Mouse (Mus musculus): ENCODE measurements around the gene Cipc. TPM values are rescaled to one million over a fixed set of nuclear protein-coding genes. Genes with fewer than 3 reads are reported as not detected.

Gene Cipc
- polyA plus RNA-seq, 1 experiment from 2014 or later = 33.5 TPM

- Histone ChIP-seq H3K27ac (replicated peaks; ENCODE audit: low read depth, low read length) (no peak overlapping the region), H3K4me1 (ENCODE audit: control insufficient read depth, insufficient read depth, low read length) (peaks cover 2% of the 10 kb centered on the region), H3K4me2 (ENCODE audit: low read depth, low read length) (no peak overlapping the region), H3K9ac (replicated peaks; ENCODE audit: low read length) (no peak overlapping the region; the same call in 1 of the 2 replicates), H3K27me3 (ENCODE audit: control insufficient read depth, insufficient read depth, low read length) (no peaks in the 10 kb centered on the region), H3K4me3 (ENCODE audit: low read depth, low read length) (no peak overlapping the region), H3K36me3 (replicated peaks; ENCODE audit: control insufficient read depth, insufficient read depth, low read depth, low read length) (no peaks in the 10 kb centered on the region), H3K9me3 (replicated peaks; ENCODE audit: control insufficient read depth, low read length) (no peaks in the 10 kb centered on the region)
- 3% methylated on average over 15 of the region's 15 CpGs for WGBS
- DNase-seq (ENCODE audit: low spot score) (peak; percentile 93), ATAC-seq (replicated peaks; ENCODE audit: insufficient number of reproducible peaks, low FRiP score, low TSS enrichment, low read depth) (peak; percentile 54)
These were observed 40.4 kb upstream of the Cipc start for GRCm38 (mm10) chr12:86906395-86906794.

GRCm38 (mm10) chr12:86911482-86911931 is 35.3 kb upstream of the Cipc start:
- Histone ChIP-seq H3K27me3 (ENCODE audit: control insufficient read depth, insufficient read depth, low read length) (no peaks in the 10 kb centered on the region), H3K9ac (replicated peaks; ENCODE audit: low read length) (no peak overlapping the region), H3K9me3 (replicated peaks; ENCODE audit: control insufficient read depth, low read length) (no peaks in the 10 kb centered on the region), H3K4me3 (ENCODE audit: low read depth, low read length) (no peak overlapping the region), H3K4me2 (ENCODE audit: low read depth, low read length) (no peak overlapping the region), H3K27ac (replicated peaks; ENCODE audit: low read depth, low read length) (no peak overlapping the region), H3K36me3 (replicated peaks; ENCODE audit: control insufficient read depth, insufficient read depth, low read depth, low read length) (no peaks in the 10 kb centered on the region), H3K4me1 (ENCODE audit: control insufficient read depth, insufficient read depth, low read length) (peaks cover 7% of the 10 kb centered on the region; the same call in 1 of the 2 replicates)
- ATAC-seq (replicated peaks; ENCODE audit: insufficient number of reproducible peaks, low FRiP score, low TSS enrichment, low read depth) = no peak
- WGBS = 37% methylated on average over 10 of the region's 10 CpGs
- peak; percentile 39 for DNase-seq (ENCODE audit: low spot score)

- Histone ChIP-seq H3K36me3 (replicated peaks; ENCODE audit: control insufficient read depth, insufficient read depth, low read depth, low read length) (no peaks in the 10 kb centered on the region), H3K4me1 (ENCODE audit: control insufficient read depth, insufficient read depth, low read length) (peaks cover 7% of the 10 kb centered on the region; the same call in 1 of the 2 replicates), H3K9me3 (replicated peaks; ENCODE audit: control insufficient read depth, low read length) (no peaks in the 10 kb centered on the region), H3K27me3 (ENCODE audit: control insufficient read depth, insufficient read depth, low read length) (no peaks in the 10 kb centered on the region), H3K4me3 (ENCODE audit: low read depth, low read length) (no peak overlapping the region), H3K9ac (replicated peaks; ENCODE audit: low read length) (no peak overlapping the region), H3K27ac (replicated peaks; ENCODE audit: low read depth, low read length) (no peak overlapping the region), H3K4me2 (ENCODE audit: low read depth, low read length) (0 out of 2 replicates have a peak overlapping the region, but pooled peaks have one; percentile 10)
- ATAC-seq (replicated peaks; ENCODE audit: insufficient number of reproducible peaks, low FRiP score, low TSS enrichment, low read depth) (no peak), DNase-seq (ENCODE audit: low spot score) (peak; percentile 26)
- WGBS = 7% methylated on average over 22 of the region's 22 CpGs
These were observed 34.3 kb upstream of the Cipc start for GRCm38 (mm10) chr12:86912335-86913093.

- H3K4me2 ChIP-seq (ENCODE audit: low read depth, low read length) = no peak overlapping the region
- H3K4me1 ChIP-seq (ENCODE audit: control insufficient read depth, insufficient read depth, low read length) = peaks cover 11% of the 10 kb centered on the region
- no peaks in the 10 kb centered on the region for H3K36me3 ChIP-seq (replicated peaks; ENCODE audit: control insufficient read depth, insufficient read depth, low read depth, low read length)
- H3K9ac ChIP-seq (replicated peaks; ENCODE audit: low read length) = no peak overlapping the region
- WGBS = 53% methylated on average over 2 of the region's 2 CpGs
- H3K27me3 ChIP-seq (ENCODE audit: control insufficient read depth, insufficient read depth, low read length) = no peaks in the 10 kb centered on the region
- DNase-seq (ENCODE audit: low spot score) = no peak
- H3K9me3 ChIP-seq (replicated peaks; ENCODE audit: control insufficient read depth, low read length) = no peaks in the 10 kb centered on the region
- H3K27ac ChIP-seq (replicated peaks; ENCODE audit: low read depth, low read length) = no peak overlapping the region
- ATAC-seq (replicated peaks; ENCODE audit: insufficient number of reproducible peaks, low FRiP score, low TSS enrichment, low read depth) = no peak
- H3K4me3 ChIP-seq (ENCODE audit: low read depth, low read length) = no peak overlapping the region
These were observed 32.5 kb upstream of the Cipc start for GRCm38 (mm10) chr12:86914351-86914750.

- 56% methylated on average over 6 of the region's 6 CpGs for WGBS
- ATAC-seq (replicated peaks; ENCODE audit: insufficient number of reproducible peaks, low FRiP score, low TSS enrichment, low read depth) (no peak), DNase-seq (ENCODE audit: low spot score) (no peak)
- peaks cover 11% of the 10 kb centered on the region for H3K4me1 ChIP-seq (ENCODE audit: control insufficient read depth, insufficient read depth, low read length)
- no peak overlapping the region for H3K27ac ChIP-seq (replicated peaks; ENCODE audit: low read depth, low read length)
- H3K4me2 ChIP-seq (ENCODE audit: low read depth, low read length) = no peak overlapping the region
- H3K9me3 ChIP-seq (replicated peaks; ENCODE audit: control insufficient read depth, low read length) = no peaks in the 10 kb centered on the region
- H3K36me3 ChIP-seq (replicated peaks; ENCODE audit: control insufficient read depth, insufficient read depth, low read depth, low read length) = no peaks in the 10 kb centered on the region
- no peaks in the 10 kb centered on the region for H3K27me3 ChIP-seq (ENCODE audit: control insufficient read depth, insufficient read depth, low read length)
- H3K9ac ChIP-seq (replicated peaks; ENCODE audit: low read length) = no peak overlapping the region
- H3K4me3 ChIP-seq (ENCODE audit: low read depth, low read length) = no peak overlapping the region
These were observed 32.1 kb upstream of the Cipc start for GRCm38 (mm10) chr12:86914756-86915155.

- Histone ChIP-seq H3K4me3 (ENCODE audit: low read depth, low read length) (no peak overlapping the region), H3K27me3 (ENCODE audit: control insufficient read depth, insufficient read depth, low read length) (no peaks in the 10 kb centered on the region), H3K9ac (replicated peaks; ENCODE audit: low read length) (no peak overlapping the region), H3K4me2 (ENCODE audit: low read depth, low read length) (no peak overlapping the region), H3K36me3 (replicated peaks; ENCODE audit: control insufficient read depth, insufficient read depth, low read depth, low read length) (no peaks in the 10 kb centered on the region), H3K27ac (replicated peaks; ENCODE audit: low read depth, low read length) (no peak overlapping the region), H3K4me1 (ENCODE audit: control insufficient read depth, insufficient read depth, low read length) (peaks cover 11% of the 10 kb centered on the region), H3K9me3 (replicated peaks; ENCODE audit: control insufficient read depth, low read length) (no peaks in the 10 kb centered on the region)
- DNase-seq (ENCODE audit: low spot score) = no peak
- 82% methylated on average over 7 of the region's 7 CpGs for WGBS
- no peak for ATAC-seq (replicated peaks; ENCODE audit: insufficient number of reproducible peaks, low FRiP score, low TSS enrichment, low read depth)
These were observed 31.2 kb upstream of the Cipc start for GRCm38 (mm10) chr12:86915617-86916016.

- H3K27ac ChIP-seq (replicated peaks; ENCODE audit: low read depth, low read length) = no peak overlapping the region
- 78% methylated on average over 7 of the region's 7 CpGs for WGBS
- DNase-seq (ENCODE audit: low spot score) (no peak), ATAC-seq (replicated peaks; ENCODE audit: insufficient number of reproducible peaks, low FRiP score, low TSS enrichment, low read depth) (no peak)
- no peaks in the 10 kb centered on the region for H3K9me3 ChIP-seq (replicated peaks; ENCODE audit: control insufficient read depth, low read length)
- H3K36me3 ChIP-seq (replicated peaks; ENCODE audit: control insufficient read depth, insufficient read depth, low read depth, low read length) = no peaks in the 10 kb centered on the region
- H3K9ac ChIP-seq (replicated peaks; ENCODE audit: low read length) = no peak overlapping the region
- H3K4me3 ChIP-seq (ENCODE audit: low read depth, low read length) = no peak overlapping the region
- H3K4me1 ChIP-seq (ENCODE audit: control insufficient read depth, insufficient read depth, low read length) = peaks cover 7% of the 10 kb centered on the region
- no peaks in the 10 kb centered on the region for H3K27me3 ChIP-seq (ENCODE audit: control insufficient read depth, insufficient read depth, low read length)
- H3K4me2 ChIP-seq (ENCODE audit: low read depth, low read length) = no peak overlapping the region
These were observed 29.9 kb upstream of the Cipc start for GRCm38 (mm10) chr12:86916796-86917573.

Data from embryonic facial prominence, embryonic 11.5 days (tissue).